Mouse (Mus musculus) activated CD4-positive, CD25-positive, alpha-beta regulatory T cell, adult 4 months (primary cell): ENCODE measurements at regions not wholly inside any gene's neighbourhood (a gene's known extent, or its start where the extent isn't known, plus 50 kb on each side); places are given as distances from the start of the nearest gene placed in this dataset.

Source experiments
- ATAC-seq: one replicate; pipeline ENCODE4 v1.8.0; 2017

DNA sequence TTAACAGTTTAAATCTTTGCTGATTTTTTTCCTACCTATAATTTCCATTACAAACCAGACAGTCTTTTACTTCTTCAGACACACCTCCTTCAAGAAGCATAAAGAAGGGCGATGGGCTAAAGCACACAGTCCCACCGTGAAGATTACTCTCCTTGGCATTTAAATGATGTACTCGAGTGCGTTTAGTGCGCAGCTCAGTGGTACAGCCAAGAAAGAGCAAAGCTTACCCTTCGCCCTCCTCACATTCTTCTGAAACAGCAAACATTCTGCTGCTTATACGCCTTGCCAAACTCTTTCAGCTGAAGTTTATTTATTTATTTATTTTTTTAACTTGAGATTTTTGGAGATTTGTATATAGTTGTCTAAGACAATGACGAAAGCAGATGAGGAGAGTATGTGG, 68.0 kb upstream of the Arglu1 start:
- ATAC-seq: no peak

- no peak for ATAC-seq
These were observed 60.9 kb upstream of the Arglu1 start for GRCm38 (mm10) chr8:8751208-8751607.

DNA sequence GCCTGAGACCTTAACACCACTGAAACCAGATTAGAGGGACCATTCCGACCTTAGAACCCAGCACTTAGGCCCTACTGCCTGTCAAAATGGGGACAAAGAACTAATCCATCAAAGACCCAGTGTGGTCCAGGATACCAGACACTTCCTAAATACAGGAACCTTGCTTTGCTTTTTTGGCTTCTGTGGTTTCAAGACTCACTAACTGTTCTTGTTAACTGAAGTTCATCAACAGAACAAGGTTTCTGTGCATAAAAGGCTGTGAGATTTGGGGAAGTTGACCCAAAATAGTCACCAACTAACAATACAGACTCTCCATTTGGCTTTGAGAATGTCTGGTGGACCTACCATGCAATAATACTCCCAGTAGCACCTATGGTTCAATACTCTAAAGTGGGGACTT, 56.4 kb upstream of the Arglu1 start:
- no peak for ATAC-seq

DNA sequence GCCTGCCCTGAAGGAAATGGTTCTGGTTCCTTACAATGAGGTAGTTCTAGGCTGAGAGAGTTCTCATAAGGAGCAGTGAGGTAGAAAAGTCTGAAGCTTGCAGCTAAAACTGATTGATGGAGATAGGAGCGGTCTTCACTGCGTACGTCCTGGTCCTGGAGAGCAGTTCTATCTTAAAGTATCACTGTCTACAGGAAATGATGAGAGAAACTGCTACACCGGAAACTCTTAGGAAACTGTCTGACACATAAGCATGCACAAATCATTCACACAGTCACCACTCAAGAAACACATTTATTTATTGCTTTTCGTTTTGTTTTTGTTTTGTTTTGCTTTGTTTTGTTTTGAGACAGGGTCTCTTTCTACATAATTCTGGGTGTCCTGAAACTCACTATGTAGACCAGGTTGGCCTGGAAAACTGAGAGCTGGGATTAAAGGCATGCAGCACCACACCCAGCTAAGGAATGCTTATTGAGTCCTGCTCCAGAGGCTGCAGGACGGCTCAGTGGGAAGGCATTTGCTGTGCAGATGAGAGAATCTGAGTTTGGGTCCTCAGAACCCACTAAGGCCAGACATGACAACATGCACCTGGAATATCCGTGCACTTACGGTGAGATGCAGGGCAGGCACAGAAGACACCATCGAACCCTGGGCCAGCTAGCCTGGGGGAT, 55.4 kb upstream of the Arglu1 start:
- peak; percentile 23 for ATAC-seq
